Mouse (Mus musculus) retina, postnatal 1 day (tissue): Measurements from ENCODE around the gene Taar8a.
"Not testable (repeated sequence)": the region's sequence is repeated elsewhere in the genome, so short reads cannot be mapped to it uniquely, and the experiment has no call there.

Source experiments
- DNase-seq: peaks from one replicate; pipeline ENCODE4 v3.0.0-alpha.2; 2012

Gene Taar8a

GRCm38 (mm10) chr10:24076200-24076599 lies at the start of gene Taar8a:
Taar8a (plus strand) TSS chr10:24076500.
- DNase-seq, result not testable (repeated sequence)

- no peak for DNase-seq
These were observed 49.4 kb upstream of the Taar8a start, which contains the start of gene Taar7d for GRCm38 (mm10) chr10:24026922-24027321. Taar7d (plus strand) TSS chr10:24027222.

- DNase-seq, result no peak
These were observed 45.0 kb upstream of the Taar8a start for GRCm38 (mm10) chr10:24031347-24031746.

GRCm38 (mm10) chr10:24037314-24037713 lies 39.0 kb upstream of the Taar8a start, which contains the start of gene Taar7e:
Taar7e (plus strand) TSS chr10:24037614.
- peak; percentile 52 for DNase-seq

GRCm38 (mm10) chr10:24040120-24040869 lies 36.0 kb upstream of the Taar8a start:
- no peak for DNase-seq

- DNase-seq, result no peak
These were observed 27.1 kb upstream of the Taar8a start, which contains the start of gene Taar7f for GRCm38 (mm10) chr10:24049210-24049609. Taar7f (plus strand) TSS chr10:24049510.

- no peak for DNase-seq
These were observed 24.3 kb upstream of the Taar8a start for GRCm38 (mm10) chr10:24052039-24052438.

- DNase-seq, result no peak
These were observed 17.3 kb upstream of the Taar8a start for GRCm38 (mm10) chr10:24058986-24059385.

- not testable (repeated sequence) for DNase-seq
These were observed 1.5 kb upstream of the Taar8a start for GRCm38 (mm10) chr10:24074751-24075150.

GRCm38 (mm10) chr10:24080166-24080565 lies 3.9 kb downstream of the Taar8a start:
- DNase-seq, result peak; percentile 41

GRCm38 (mm10) chr10:24085936-24086335 lies 9.6 kb downstream of the Taar8a start:
- DNase-seq, result no peak

- DNase-seq, result no peak
These were observed 10.3 kb downstream of the Taar8a start for GRCm38 (mm10) chr10:24086555-24086954.

- DNase-seq, result no peak
These were observed 10.9 kb downstream of the Taar8a start for GRCm38 (mm10) chr10:24087168-24087567.

- no peak for DNase-seq
These were observed 15.9 kb downstream of the Taar8a start, which contains the start of gene Taar8b for GRCm38 (mm10) chr10:24092194-24092593. Taar8b (minus strand) TSS chr10:24092294.

- not testable (repeated sequence) for DNase-seq
These were observed 20.7 kb downstream of the Taar8a start for GRCm38 (mm10) chr10:24097010-24097409.

- DNase-seq, result not testable (repeated sequence)
These were observed 25.5 kb downstream of the Taar8a start, which contains the start of gene Taar8c for GRCm38 (mm10) chr10:24101812-24102211. Taar8c (minus strand) TSS chr10:24101912.

- DNase-seq, result not testable (repeated sequence)
These were observed 27.0 kb downstream of the Taar8a start for GRCm38 (mm10) chr10:24103299-24103698.

- no peak for DNase-seq
These were observed 31.4 kb downstream of the Taar8a start for GRCm38 (mm10) chr10:24107747-24108146.

- no peak for DNase-seq
These were observed 31.9 kb downstream of the Taar8a start for GRCm38 (mm10) chr10:24108236-24108635.

GRCm38 (mm10) chr10:24109434-24109833 lies 33.1 kb downstream of the Taar8a start, which contains the start of gene Taar9:
Taar9 (minus strand) TSS chr10:24109534.
- DNase-seq, result not testable (repeated sequence)

- DNase-seq, result peak; percentile 76
These were observed 34.9 kb downstream of the Taar8a start for GRCm38 (mm10) chr10:24111116-24111778.
